Mouse (Mus musculus) 3T3-L1 (cell line): ENCODE results near the gene Scamp4.

Source experiments
- DNase-seq: peaks from one replicate; pipeline ENCODE4 v3.0.0-alpha.2; 2015; ENCODE audit warnings: low read depth, low spot score

Scamp4 gene

DNA sequence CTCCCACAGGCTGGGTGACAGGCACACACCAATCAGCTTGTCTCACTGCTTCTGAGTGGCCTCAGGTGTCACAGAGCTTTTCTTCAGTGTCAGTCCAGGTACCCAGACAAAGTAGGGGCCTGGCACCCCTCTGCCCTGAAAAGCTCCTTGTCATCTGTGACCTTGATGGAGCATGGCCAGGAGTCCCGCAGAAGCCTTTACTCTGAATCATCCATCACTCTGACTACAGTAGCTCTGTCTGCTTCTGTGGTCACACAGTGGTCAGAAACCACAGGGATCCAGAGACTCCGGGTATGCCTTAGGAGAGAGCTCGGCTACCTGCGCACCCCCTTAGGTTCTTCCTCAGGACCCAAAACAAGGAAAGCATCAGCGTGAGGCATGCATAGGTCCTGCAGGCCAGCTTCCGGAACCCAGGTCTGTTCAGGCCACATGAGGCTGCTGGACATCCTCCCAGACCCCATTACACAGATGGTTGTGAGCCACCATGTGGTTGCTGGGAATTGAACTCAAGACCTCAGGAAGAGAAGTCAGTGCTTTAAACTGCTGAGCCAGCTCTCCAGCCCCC is 50.6 kb downstream of the Scamp4 start:
- peak; percentile 67 for DNase-seq

DNA sequence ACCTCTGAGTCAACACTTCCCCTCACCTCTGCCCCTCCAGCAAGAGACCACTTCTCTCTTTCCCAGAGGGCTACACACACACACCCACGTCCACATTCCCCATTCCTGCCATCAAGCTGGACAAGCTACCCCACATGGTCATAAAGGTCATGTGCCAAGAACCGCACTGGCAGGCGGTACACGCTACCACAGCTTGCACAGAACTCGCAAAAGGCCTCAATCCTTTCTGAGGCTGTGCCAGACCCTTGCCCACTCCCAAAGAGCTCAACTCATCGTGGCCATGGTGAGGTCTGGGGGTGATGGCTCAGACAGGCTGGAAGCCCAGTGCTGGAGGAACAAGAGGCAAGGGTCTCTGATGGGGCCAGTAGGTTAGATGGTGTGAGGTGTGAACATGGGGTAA is 52.2 kb downstream of the Scamp4 start:
- DNase-seq = no peak

DNA sequence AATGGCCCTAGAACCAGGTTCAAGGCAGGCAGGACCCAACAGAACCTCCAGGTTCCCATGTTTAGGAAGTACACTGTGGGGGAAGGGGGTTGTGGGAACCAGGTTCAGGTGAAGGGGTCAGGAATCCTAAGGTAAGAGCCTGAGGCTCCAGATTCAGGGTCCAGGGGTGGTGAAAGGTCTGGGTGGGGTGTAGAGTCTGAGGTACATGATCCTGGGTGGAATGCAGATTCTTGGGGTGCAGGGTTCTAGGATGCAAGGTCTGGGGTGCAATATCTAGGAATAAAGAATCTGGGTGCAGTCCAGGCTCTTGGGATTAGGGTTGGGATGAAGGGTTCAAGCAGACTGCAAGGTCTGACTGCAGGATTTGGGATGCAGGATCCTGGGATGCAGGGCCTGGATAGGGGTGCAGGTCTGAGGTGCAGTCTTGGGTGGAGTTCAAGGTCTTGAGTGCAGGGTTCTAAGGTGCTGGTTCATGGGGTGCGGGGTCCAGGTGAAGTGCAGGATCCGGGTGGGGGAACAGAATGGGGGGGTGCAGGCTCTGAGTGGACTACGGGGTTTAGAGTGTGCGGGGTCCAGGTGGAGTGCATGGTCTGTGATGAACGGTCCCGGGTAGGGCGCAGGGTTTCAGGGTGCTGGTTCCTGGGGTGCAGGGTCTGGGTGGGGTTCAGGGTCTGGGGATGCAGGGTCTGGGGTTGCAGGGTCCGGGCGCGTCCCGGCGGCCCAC is 52.9 kb downstream of the Scamp4 start:
- DNase-seq = no peak

- DNase-seq = peak; percentile 99
Observed at GRCm38 (mm10) chr10:80656130-80656862, 53.6 kb downstream of the Scamp4 start.

DNA sequence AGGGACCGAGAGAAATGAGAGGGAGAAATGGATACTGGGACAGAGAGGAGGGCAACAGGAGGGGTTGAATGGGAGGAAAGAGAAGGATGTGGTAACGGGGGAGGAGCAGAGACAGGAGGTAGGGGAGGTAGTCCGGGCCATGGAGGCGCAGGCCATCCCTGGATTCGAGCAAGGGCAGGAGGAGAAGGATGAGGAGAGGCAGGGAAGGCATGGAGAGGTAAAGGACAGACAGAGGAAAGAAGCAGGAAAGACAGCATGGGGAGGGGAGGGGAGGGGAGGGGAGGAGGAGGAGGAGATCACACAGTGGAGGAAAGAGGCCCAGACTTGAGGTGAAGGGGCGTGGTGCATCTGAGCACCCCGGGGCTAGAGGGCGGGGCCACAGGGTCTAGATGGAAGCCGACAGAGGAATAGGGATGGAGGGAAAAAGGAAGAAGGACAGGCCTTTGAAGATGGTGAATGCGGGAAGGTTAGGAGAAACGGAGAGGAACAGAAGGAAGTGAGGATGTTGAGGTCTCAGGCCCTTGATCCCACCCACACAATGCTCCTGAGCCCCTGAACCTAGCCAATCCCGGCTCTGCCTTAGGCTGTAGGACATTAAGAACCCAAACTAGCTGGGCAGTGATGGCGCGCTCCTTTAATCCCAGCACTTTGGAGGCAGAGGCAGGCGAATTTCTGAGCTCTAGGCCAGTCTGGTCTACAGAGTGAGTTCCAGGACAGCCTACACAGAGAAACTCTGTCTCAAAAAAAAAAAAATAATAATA is 54.4 kb downstream of the Scamp4 start, which contains the start of gene Btbd2:
Btbd2 (minus strand) TSS at position 209 of the 761 bp plus-strand sequence.
- peak; percentile 61 for DNase-seq

- no peak for DNase-seq
Observed at GRCm38 (mm10) chr10:80658194-80658840, 55.6 kb downstream of the Scamp4 start.

GRCm38 (mm10) chr10:80658841-80659202 is 56.1 kb downstream of the Scamp4 start:
- DNase-seq = no peak

DNA sequence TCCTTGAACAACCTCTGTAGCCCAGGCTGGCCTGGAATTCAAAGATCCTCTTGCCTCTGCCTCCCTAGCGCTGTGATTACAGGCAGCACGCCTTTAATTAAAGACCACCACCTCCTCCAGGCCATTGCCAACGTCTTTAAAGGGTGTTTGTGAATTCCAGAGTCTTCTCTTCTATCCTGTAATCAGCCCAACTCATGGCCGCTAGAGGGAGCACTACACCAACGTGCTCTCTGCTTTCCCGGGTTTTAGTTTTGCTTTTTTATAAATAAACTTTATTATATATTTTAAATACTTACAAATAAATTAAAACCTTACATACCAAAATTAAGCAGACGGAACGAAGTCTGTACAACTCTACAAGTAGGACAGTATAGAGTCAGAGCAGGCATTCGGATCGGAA is 56.5 kb downstream of the Scamp4 start:
- DNase-seq = peak; percentile 85

- DNase-seq = no peak
Observed at GRCm38 (mm10) chr10:80661149-80661548, 58.5 kb downstream of the Scamp4 start.

DNA sequence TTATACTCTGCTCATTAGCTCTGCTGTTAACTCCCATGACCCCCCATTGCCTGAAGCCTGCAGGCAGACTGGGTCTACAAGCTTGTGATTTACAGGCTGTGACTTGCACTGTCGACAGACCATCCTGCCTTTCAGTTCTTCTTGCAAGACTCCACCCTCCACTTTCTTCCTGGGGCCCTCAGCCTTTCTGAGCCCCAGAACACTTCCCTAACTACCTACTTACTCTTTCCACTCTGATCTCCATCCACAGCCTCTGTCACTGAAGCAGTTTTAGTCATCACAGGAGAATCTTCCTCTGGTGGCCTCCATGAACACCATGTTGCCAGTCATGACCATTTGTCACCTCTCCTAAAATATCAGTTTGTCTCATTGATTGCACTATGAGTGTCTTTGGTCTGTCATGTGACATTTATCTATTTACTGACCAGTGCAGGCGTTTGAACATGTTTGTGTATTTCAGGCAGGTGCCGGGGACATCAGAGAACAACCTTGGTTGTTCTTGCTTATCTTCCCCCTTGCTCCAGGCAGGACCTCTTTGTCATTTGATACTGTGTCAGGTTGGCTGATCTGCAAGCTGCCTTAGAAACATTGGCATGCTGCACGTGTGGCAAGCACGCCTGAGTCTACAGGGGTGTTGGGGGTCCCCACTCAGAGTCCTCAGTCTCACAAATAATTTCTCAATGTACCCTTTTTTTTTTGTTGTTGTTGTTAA is 61.0 kb downstream of the Scamp4 start:
- DNase-seq = no peak

DNA sequence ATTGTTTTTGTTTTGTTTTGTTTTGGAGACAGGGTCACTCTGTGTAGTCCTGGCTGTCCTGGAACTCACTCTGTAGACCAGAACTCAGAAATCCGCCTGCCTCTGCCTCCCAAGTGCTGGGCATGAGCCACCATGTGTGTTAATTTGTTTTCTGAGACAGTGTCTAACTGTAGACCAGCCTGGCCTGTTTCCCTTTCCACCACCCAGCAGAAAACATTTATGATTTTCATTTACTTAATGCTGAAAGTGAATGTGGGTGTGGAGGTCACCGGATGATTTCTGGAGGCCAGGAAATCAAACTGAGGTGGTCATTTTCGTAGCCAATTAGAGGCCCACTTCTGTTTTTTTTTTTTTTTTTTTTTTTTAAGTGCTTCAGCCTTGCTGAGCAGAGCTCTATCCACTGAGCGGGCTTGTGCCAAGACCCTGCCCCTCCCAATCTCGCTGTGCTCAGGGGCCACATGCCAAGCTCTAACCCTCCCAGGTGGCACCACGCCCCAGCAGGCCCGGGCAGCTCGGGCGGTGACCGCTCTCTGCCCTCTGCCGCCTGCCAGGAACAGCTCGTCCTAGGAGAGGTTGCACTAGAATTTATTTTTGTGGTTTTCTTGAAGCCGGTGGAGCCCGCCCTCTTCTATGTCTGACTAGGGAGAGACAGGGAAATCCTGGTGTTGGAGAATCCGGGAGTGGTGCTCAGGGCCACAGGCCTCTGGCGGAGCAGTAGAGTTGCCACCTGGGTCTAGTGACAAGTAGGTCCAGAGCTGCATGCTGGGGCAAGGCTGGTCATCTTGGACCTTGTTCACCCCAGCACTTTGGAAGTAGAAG is 61.7 kb downstream of the Scamp4 start:
- DNase-seq = peak; percentile 88

GRCm38 (mm10) chr10:80665016-80665380 is 62.3 kb downstream of the Scamp4 start:
- peak; percentile 72 for DNase-seq
